Mouse (Mus musculus) megakaryocyte, embryonic 14.5 days (primary cell): ENCODE results near the gene Cabs1. TPM values are rescaled to one million over a fixed set of nuclear protein-coding genes. Genes with fewer than 3 reads are reported as not detected.

ENCODE experiments used
- H3K27me3 ChIP-seq: replicated peaks from 2 replicates; pipeline ENCODE3; 2012; ENCODE audit warnings: inconsistent platforms
- H3K36me3 ChIP-seq: replicated peaks from 2 replicates; pipeline ENCODE3; 2012; ENCODE audit warnings: low read length, inconsistent platforms, mixed read lengths
- H3K4me1 ChIP-seq: 2 replicates; pipeline ENCODE4 v1.6.1; 2012; ENCODE audit warnings: inconsistent platforms
- H3K4me3 ChIP-seq: replicated peaks from 2 replicates; pipeline ENCODE3; 2012; ENCODE audit warnings: moderate library complexity, mild to moderate bottlenecking, inconsistent platforms
- H3K9me3 ChIP-seq: 2 replicates; pipeline ENCODE4 v1.6.1; 2012; ENCODE audit warnings: inconsistent platforms
- FLI1 ChIP-seq: IDR thresholded peaks from 2 replicates; pipeline ENCODE4 v1.6.1; 2012; ENCODE audit warnings: low read length, inconsistent platforms, mixed read lengths
- GATA1 ChIP-seq: IDR thresholded peaks from 3 replicates; pipeline ENCODE4 v1.6.1; 2012; ENCODE audit warnings: mixed read lengths, low read length, inconsistent platforms, borderline replicate concordance
- polyA plus RNA-seq: library from polyadenylated mRNA; stranded (reverse); fragments of >175 nt; gene quantifications from 2 replicates; pipeline ENCODE4 v1.2.3, GENCODE M21; 2012; ENCODE audit warnings: low replicate concordance; ENCODE audit not compliant: insufficient read depth

The Cabs1 gene
- polyA plus RNA-seq = not detected in 2 replicates

GRCm38 (mm10) chr5:87979139-87979538 is at the start of gene Cabs1:
TSS of gene Cabs1 (plus strand) at chr5:87979439.
- H3K36me3 ChIP-seq = no peaks in the 10 kb centered on the region
- no peaks in the 10 kb centered on the region for H3K27me3 ChIP-seq
- H3K4me3 ChIP-seq = no peak within 1 kb of the TSS
- H3K4me1 ChIP-seq = no peaks in the 10 kb centered on the region
- TF ChIP-seq GATA1 = no peak
- no peak for TF ChIP-seq FLI1
- H3K9me3 ChIP-seq = peaks cover 8% of the 10 kb centered on the region

- TF ChIP-seq GATA1 (no peak), FLI1 (no peak)
- no peaks in the 10 kb centered on the region for H3K36me3 ChIP-seq
- H3K4me3 ChIP-seq = no peak overlapping the region
- no peaks in the 10 kb centered on the region for H3K4me1 ChIP-seq
- peaks cover 4% of the 10 kb centered on the region; the same call in 1 of the 2 replicates for H3K9me3 ChIP-seq
- no peaks in the 10 kb centered on the region for H3K27me3 ChIP-seq
These were observed 47.6 kb upstream of the Cabs1 start for GRCm38 (mm10) chr5:87931603-87932002.

- Histone ChIP-seq H3K4me3 (no peak overlapping the region), H3K36me3 (no peaks in the 10 kb centered on the region), H3K9me3 (peaks cover 6% of the 10 kb centered on the region; the same call in 1 of the 2 replicates), H3K4me1 (no peaks in the 10 kb centered on the region), H3K27me3 (no peaks in the 10 kb centered on the region)
- TF ChIP-seq GATA1 = no peak
- TF ChIP-seq FLI1 = no peak
These were observed 38.5 kb upstream of the Cabs1 start for GRCm38 (mm10) chr5:87940752-87941151.

- H3K36me3 ChIP-seq = no peaks in the 10 kb centered on the region
- no peak for TF ChIP-seq GATA1
- no peaks in the 10 kb centered on the region for H3K27me3 ChIP-seq
- no peaks in the 10 kb centered on the region for H3K4me1 ChIP-seq
- no peaks in the 10 kb centered on the region for H3K9me3 ChIP-seq
- no peak overlapping the region for H3K4me3 ChIP-seq
These were observed 36.7 kb upstream of the Cabs1 start for GRCm38 (mm10) chr5:87942515-87942914.

GRCm38 (mm10) chr5:87951836-87952235 is 27.4 kb upstream of the Cabs1 start:
- H3K4me1 ChIP-seq = no peaks in the 10 kb centered on the region
- no peak overlapping the region for H3K4me3 ChIP-seq
- TF ChIP-seq GATA1 = no peak
- no peak for TF ChIP-seq FLI1
- H3K9me3 ChIP-seq = 0 out of 2 replicates have a peak, but pooled peaks cover 4% of the 10 kb centered on the region
- H3K36me3 ChIP-seq = no peaks in the 10 kb centered on the region
- H3K27me3 ChIP-seq = no peaks in the 10 kb centered on the region

- Histone ChIP-seq H3K9me3 (peaks cover 11% of the 10 kb centered on the region; the same call in 1 of the 2 replicates), H3K4me3 (no peak within 1 kb of the TSS), H3K27me3 (no peaks in the 10 kb centered on the region), H3K36me3 (no peaks in the 10 kb centered on the region), H3K4me1 (no peaks in the 10 kb centered on the region)
- TF ChIP-seq FLI1 (no peak), GATA1 (no peak)
These were observed 10.0 kb upstream of the Cabs1 start, which contains the start of the genes 2310003L06Rik and Gm28434 for GRCm38 (mm10) chr5:87969201-87969600. TSS of gene 2310003L06Rik (plus strand) at chr5:87969459. TSS of gene Gm28434 (plus strand) at chr5:87969517.

- Histone ChIP-seq H3K4me1 (no peaks in the 10 kb centered on the region), H3K36me3 (no peaks in the 10 kb centered on the region), H3K9me3 (peaks cover 13% of the 10 kb centered on the region), H3K4me3 (no peak overlapping the region), H3K27me3 (no peaks in the 10 kb centered on the region)
- no peak for TF ChIP-seq GATA1
- no peak for TF ChIP-seq FLI1
These were observed 3.4 kb downstream of the Cabs1 start for GRCm38 (mm10) chr5:87982468-87983214.

GRCm38 (mm10) chr5:88002249-88002648 is 23.0 kb downstream of the Cabs1 start, which contains the start of gene Smr3a:
TSS of gene Smr3a (plus strand) at chr5:88002549.
- H3K9me3 ChIP-seq = no peaks in the 10 kb centered on the region
- H3K27me3 ChIP-seq = no peaks in the 10 kb centered on the region
- TF ChIP-seq FLI1 (no peak), GATA1 (no peak)
- no peak within 1 kb of the TSS for H3K4me3 ChIP-seq
- H3K36me3 ChIP-seq = no peaks in the 10 kb centered on the region
- H3K4me1 ChIP-seq = no peaks in the 10 kb centered on the region

GRCm38 (mm10) chr5:88005241-88005640 is 26.0 kb downstream of the Cabs1 start:
- TF ChIP-seq FLI1 = no peak
- no peak for TF ChIP-seq GATA1
- no peaks in the 10 kb centered on the region for H3K4me1 ChIP-seq
- no peaks in the 10 kb centered on the region for H3K27me3 ChIP-seq
- H3K9me3 ChIP-seq = peaks cover 3% of the 10 kb centered on the region; the same call in 1 of the 2 replicates
- H3K36me3 ChIP-seq = no peaks in the 10 kb centered on the region
- H3K4me3 ChIP-seq = no peak overlapping the region

Other genes with a start within 250 kb of the Cabs1 start
- gene Csn1s2a, start 204.9 kb upstream of the Cabs1 start, polyA plus RNA-seq = not detected in 2 replicates
- not detected in 2 replicates for gene Csn1s2b, start 171.4 kb upstream of the Cabs1 start, polyA plus RNA-seq
- gene Prr27, start 153.8 kb upstream of the Cabs1 start, polyA plus RNA-seq = not detected in 2 replicates
- not detected in 2 replicates for gene Odam, start 94.4 kb upstream of the Cabs1 start, polyA plus RNA-seq
- not detected in 2 replicates for gene Csn3, start 53.9 kb upstream of the Cabs1 start, polyA plus RNA-seq
- not detected in 2 replicates for gene 2310003L06Rik, start 10.0 kb upstream of the Cabs1 start, polyA plus RNA-seq
- gene Gm28434, start 9.9 kb upstream of the Cabs1 start, polyA plus RNA-seq = not detected in 2 replicates
- gene Smr3a, start 23.1 kb downstream of the Cabs1 start, polyA plus RNA-seq = not detected in 2 replicates
- not detected in 2 replicates for gene Smr2, start 107.1 kb downstream of the Cabs1 start, polyA plus RNA-seq
- not detected in 2 replicates for gene Gm11116, start 132.1 kb downstream of the Cabs1 start, polyA plus RNA-seq
- gene Gm11115, start 174.7 kb downstream of the Cabs1 start, polyA plus RNA-seq = not detected in 2 replicates